Mouse (Mus musculus): Measurements from ENCODE around the gene A930004D18Rik.

Gene A930004D18Rik

GRCm38 (mm10) chr2:18034371-18035250 is 2.9 kb downstream of the A930004D18Rik start:
- DNase-seq = no peak

GRCm38 (mm10) chr2:18033166-18034108 is 4.1 kb downstream of the A930004D18Rik start:
- DNase-seq = no peak

GRCm38 (mm10) chr2:18032538-18032895 is 5.0 kb downstream of the A930004D18Rik start:
- DNase-seq = peak in 1 of 2 experiments; percentile 13

GRCm38 (mm10) chr2:18031831-18032537 is 5.6 kb downstream of the A930004D18Rik start:
- DNase-seq = peak; percentile 65 to 70

- peak; percentile 54 to 61 for DNase-seq
These were observed 6.2 kb downstream of the A930004D18Rik start for GRCm38 (mm10) chr2:18031271-18031821.

GRCm38 (mm10) chr2:18030581-18030980 is 7.0 kb downstream of the A930004D18Rik start:
- DNase-seq = no peak

GRCm38 (mm10) chr2:18029656-18030055 is 7.9 kb downstream of the A930004D18Rik start:
- DNase-seq = no peak

GRCm38 (mm10) chr2:18028140-18029021 is 9.2 kb downstream of the A930004D18Rik start:
- DNase-seq = peak; percentile 94 to 96

- peak; percentile 97 for DNase-seq
These were observed 9.9 kb downstream of the A930004D18Rik start for GRCm38 (mm10) chr2:18027448-18028139.

GRCm38 (mm10) chr2:18026116-18026947 is 11.2 kb downstream of the A930004D18Rik start:
- peak; percentile 58 to 67 for DNase-seq

GRCm38 (mm10) chr2:18025781-18026115 is 11.8 kb downstream of the A930004D18Rik start:
- no peak for DNase-seq

GRCm38 (mm10) chr2:18025116-18025515 is 12.4 kb downstream of the A930004D18Rik start:
- DNase-seq = no peak

- no peak for DNase-seq
These were observed 14.7 kb downstream of the A930004D18Rik start for GRCm38 (mm10) chr2:18022886-18023285.

- DNase-seq = no peak
These were observed 18.4 kb downstream of the A930004D18Rik start for GRCm38 (mm10) chr2:18019122-18019521.

- no peak for DNase-seq
These were observed 20.2 kb downstream of the A930004D18Rik start for GRCm38 (mm10) chr2:18017321-18017720.

GRCm38 (mm10) chr2:18016639-18017038 is 20.9 kb downstream of the A930004D18Rik start:
- no peak for DNase-seq

GRCm38 (mm10) chr2:18015581-18015980 is 22.0 kb downstream of the A930004D18Rik start:
- DNase-seq = no peak

GRCm38 (mm10) chr2:18012866-18013265 is 24.7 kb downstream of the A930004D18Rik start:
- no peak for DNase-seq

- DNase-seq = no peak
These were observed 26.3 kb downstream of the A930004D18Rik start for GRCm38 (mm10) chr2:18011226-18011625.

- no peak for DNase-seq
These were observed 32.4 kb downstream of the A930004D18Rik start for GRCm38 (mm10) chr2:18005137-18005536.

All from cerebellum, postnatal 25 days (tissue).